Mouse (Mus musculus) midbrain, embryonic 13.5 days (tissue): Measurements from ENCODE around the gene Caln1. TPM values are rescaled to one million over a fixed set of nuclear protein-coding genes. Genes with fewer than 3 reads are reported as not detected.

Experiments used
- ATAC-seq: fragments of 200-750 bp; cut with Nextera tagmentation; 2 replicates; pipeline ENCODE4 v1.8.0; 2017; ENCODE audit warnings: mild to moderate bottlenecking, moderate TSS enrichment, moderate library complexity
- H3K27ac ChIP-seq: fragments of 300-500 bp; sonication (generic); 2 replicates; pipeline ENCODE4 v1.5.1; 2015; ENCODE audit warnings: inconsistent platforms, mild to moderate bottlenecking, moderate library complexity
- H3K27me3 ChIP-seq: fragments of 300-500 bp; sonication (generic); 2 replicates; pipeline ENCODE4 v1.6.1; 2015; ENCODE audit warnings: mild to moderate bottlenecking, inconsistent platforms
- H3K36me3 ChIP-seq: fragments of 300-500 bp; sonication (generic); 2 replicates; pipeline ENCODE4 v1.6.1; 2015; ENCODE audit warnings: mild to moderate bottlenecking, inconsistent platforms
- H3K4me1 ChIP-seq: fragments of 300-500 bp; sonication (generic); replicated peaks from 2 replicates; pipeline ENCODE4 v1.6.1; 2015; ENCODE audit warnings: inconsistent platforms
- H3K4me2 ChIP-seq: fragments of 300-500 bp; sonication (generic); replicated peaks from 2 replicates; pipeline ENCODE4 v1.6.1; 2015; ENCODE audit warnings: moderate library complexity, mild to moderate bottlenecking, inconsistent platforms
- H3K4me3 ChIP-seq: fragments of 300-500 bp; sonication (generic); replicated peaks from 2 replicates; pipeline ENCODE4 v1.5.1; 2015; ENCODE audit warnings: mild to moderate bottlenecking, inconsistent platforms
- H3K9ac ChIP-seq: fragments of 300-500 bp; sonication (generic); replicated peaks from 2 replicates; pipeline ENCODE4 v1.6.1; 2015; ENCODE audit warnings: mild to moderate bottlenecking, inconsistent platforms
- H3K9me3 ChIP-seq: fragments of 300-500 bp; sonication (generic); 2 replicates; pipeline ENCODE4 v1.6.1; 2016; ENCODE audit warnings: mild to moderate bottlenecking, inconsistent platforms
- WGBS: fragments of 180-500 bp; shearing (Covaris S2); methylation state at CpG from one replicate; pipeline ENCODE4 v1.1.7; 2015; 5-methylcytosine and 5-hydroxymethylcytosine counted together
- polyA plus RNA-seq: library from polyadenylated mRNA; unstranded; fragments of >200 nt; fragmentation: Nextera tagmentation; extraction: Ambion mirVana; gene quantifications from 2 replicates; pipeline ENCODE4 v1.2.1, GENCODE M21; 2015

Caln1 gene
- polyA plus RNA-seq, 1 experiment from 2014 or later, result 4.6 TPM

DNA sequence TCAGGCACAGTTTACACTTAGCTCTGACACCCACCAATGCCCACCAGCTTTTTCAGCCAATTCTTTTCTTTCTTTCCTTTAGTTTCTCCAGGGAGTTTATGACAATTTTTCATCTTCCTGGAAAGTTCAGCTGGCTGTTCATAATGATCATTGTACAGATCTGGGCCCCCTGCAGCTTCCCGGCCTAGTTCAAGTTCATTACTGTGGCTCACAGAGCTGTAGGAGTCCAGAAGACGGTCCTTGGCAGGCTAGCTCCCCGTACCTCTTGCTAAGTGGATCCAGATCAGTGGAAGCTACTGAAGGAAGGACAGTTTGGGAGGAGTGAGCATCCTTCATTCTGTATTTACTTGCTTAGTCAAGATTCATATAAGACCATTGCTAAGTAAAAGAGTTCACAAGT lies 288.9 kb downstream of the Caln1 start:
- H3K27me3 ChIP-seq, result no peaks in the 10 kb centered on the region

DNA sequence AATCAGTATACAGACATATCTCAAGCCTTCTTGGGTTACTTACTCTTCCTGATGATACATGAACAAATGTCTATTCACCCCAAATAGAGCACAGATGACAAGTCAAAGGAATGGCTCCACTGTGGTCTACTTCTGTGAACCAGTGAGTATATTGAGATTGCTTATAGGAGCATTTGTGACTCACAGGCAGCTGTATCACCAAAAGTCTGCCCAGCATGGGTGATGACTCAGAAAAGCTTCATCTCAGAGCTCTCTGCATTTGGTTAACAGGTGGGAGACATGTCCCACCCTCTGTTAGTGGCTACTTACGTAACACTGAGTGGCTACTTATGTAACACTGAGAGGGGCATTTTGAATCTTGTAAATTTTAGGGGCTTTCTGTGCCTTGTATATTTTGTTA lies 296.8 kb downstream of the Caln1 start:
- no peak overlapping the region for H3K4me2 ChIP-seq
- H3K4me1 ChIP-seq, result no peaks in the 10 kb centered on the region
- no peak overlapping the region for H3K27ac ChIP-seq
- WGBS, result 84% methylated on average over 1 of the region's 1 CpGs
- no peak for ATAC-seq
- no peaks in the 10 kb centered on the region for H3K9me3 ChIP-seq
- H3K36me3 ChIP-seq, result no peaks in the 10 kb centered on the region
- H3K9ac ChIP-seq, result no peak overlapping the region
- H3K27me3 ChIP-seq, result no peaks in the 10 kb centered on the region
- no peak overlapping the region for H3K4me3 ChIP-seq

More for the DNA sequence above, 288.9 kb downstream of the Caln1 start:
- Histone ChIP-seq H3K9ac (no peak overlapping the region), H3K27ac (no peak overlapping the region), H3K9me3 (no peaks in the 10 kb centered on the region), H3K4me3 (no peak overlapping the region), H3K4me2 (no peak overlapping the region), H3K36me3 (no peaks in the 10 kb centered on the region), H3K4me1 (no peaks in the 10 kb centered on the region)
- WGBS, result 74% methylated on average over 3 of the region's 3 CpGs
- ATAC-seq, result no peak

DNA sequence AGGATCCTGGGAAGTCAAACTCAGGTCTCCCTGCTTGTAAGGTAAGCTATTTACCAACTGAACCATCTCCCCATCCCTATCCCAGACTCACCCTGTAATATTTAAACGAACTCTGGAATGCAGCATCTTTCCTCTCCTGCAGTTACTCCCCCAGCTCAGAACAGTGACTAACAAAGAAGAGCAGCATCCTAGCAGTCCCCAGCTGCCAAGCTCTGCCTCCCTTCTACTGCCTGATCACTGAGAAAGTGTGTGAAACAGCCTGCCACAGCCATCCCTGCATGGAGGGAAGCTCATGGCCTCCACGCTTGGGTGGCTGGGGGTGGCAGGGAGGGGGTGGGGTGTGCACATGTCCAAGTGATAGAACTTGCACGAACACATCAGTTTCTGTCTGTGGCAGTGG lies 303.3 kb downstream of the Caln1 start:
- 56% methylated on average over 3 of the region's 3 CpGs for WGBS

DNA sequence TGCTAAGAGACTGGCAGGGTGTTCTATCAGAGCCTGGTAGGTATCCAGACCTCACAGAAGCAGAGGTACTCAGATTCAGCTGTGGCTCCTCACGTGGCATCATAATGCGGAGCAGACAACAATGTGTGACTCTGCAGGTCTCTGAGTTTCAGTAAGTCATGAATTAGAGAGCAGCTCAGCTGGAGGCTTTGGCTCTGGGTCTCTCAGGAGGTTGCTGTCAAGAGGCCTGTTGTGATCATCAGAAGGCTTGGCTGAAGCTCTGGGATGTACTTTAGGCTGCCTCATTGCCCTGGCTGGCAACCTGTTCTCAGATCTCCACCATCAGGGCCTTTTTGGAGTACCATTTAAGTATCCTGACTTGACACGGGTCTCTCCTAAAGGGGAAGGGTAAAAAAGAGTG lies 303.8 kb downstream of the Caln1 start:
- no peak for ATAC-seq
- Histone ChIP-seq H3K4me3 (no peak overlapping the region), H3K27ac (no peak overlapping the region), H3K4me1 (no peaks in the 10 kb centered on the region), H3K4me2 (no peak overlapping the region), H3K9me3 (no peaks in the 10 kb centered on the region; the same call in 1 of the 2 replicates), H3K27me3 (no peaks in the 10 kb centered on the region), H3K9ac (no peak overlapping the region), H3K36me3 (no peaks in the 10 kb centered on the region)
- WGBS, result 68% methylated on average over 3 of the region's 3 CpGs

More for the DNA sequence above, 303.3 kb downstream of the Caln1 start:
- Histone ChIP-seq H3K4me2 (no peak overlapping the region), H3K27ac (no peak overlapping the region), H3K9ac (no peak overlapping the region), H3K27me3 (no peaks in the 10 kb centered on the region), H3K36me3 (no peaks in the 10 kb centered on the region), H3K4me1 (no peaks in the 10 kb centered on the region), H3K4me3 (no peak overlapping the region), H3K9me3 (no peaks in the 10 kb centered on the region; the same call in 1 of the 2 replicates)
- no peak for ATAC-seq

DNA sequence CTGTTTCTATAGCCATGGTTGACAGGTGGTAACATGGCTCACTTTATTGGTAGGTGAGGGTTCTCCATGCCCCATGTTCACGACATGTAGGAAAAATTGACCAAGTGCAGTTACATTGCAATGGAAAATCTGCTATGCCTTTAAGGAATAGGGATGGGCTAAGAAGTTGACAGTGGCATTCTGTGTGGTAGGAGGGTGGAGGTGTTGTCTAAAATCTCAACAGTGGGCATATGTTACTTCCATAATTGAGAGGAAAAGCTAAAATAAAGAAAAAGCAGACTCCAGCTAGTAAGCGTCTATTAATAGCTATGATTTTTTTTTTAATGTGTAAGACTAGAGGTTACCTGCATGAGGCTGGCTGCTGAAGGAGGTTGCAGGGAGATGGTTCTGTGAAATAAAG lies 308.6 kb downstream of the Caln1 start:
- WGBS, result 92% methylated on average over 2 of the region's 2 CpGs

DNA sequence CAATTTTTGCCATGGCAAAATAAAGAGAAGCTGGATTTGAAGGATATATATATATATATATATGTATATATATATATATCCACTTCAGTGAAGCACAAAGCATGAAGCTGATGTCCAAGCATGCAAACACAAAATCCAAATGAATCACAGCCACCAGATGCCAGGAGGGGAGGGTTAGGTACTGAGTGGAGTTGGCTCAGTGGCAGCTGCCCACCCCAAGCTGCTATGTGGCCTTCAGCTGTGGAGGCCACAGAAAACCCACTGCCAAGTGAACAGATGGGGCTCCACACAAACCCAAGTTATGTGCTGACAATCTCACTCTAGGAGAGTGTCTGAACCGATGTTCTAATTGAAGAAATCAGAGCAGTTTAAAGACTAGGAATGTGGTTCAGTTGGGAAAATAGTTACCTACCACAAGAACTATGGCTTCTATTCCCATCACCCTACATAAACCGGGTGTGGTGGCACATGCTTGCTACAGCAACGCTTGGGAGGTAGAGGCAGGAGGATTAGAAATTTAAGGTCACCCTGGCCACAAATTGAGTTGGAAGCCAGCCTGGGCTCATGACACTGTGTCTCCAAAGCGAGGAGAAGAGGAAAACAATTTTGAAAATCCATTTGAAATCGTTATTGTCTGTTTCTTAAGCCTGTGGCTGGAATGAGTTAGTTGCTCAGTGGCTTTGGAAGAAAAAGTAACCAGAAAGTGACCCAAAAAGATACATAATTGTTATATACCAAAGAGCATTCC lies 316.8 kb downstream of the Caln1 start:
- H3K36me3 ChIP-seq, result no peaks in the 10 kb centered on the region
- WGBS, result 83% methylated on average over 5 of the region's 5 CpGs
- no peak for ATAC-seq
- H3K27ac ChIP-seq, result no peak overlapping the region
- no peak overlapping the region for H3K4me2 ChIP-seq
- no peaks in the 10 kb centered on the region for H3K27me3 ChIP-seq
- no peaks in the 10 kb centered on the region for H3K4me1 ChIP-seq
- no peaks in the 10 kb centered on the region for H3K9me3 ChIP-seq
- no peak overlapping the region for H3K9ac ChIP-seq
- no peak overlapping the region for H3K4me3 ChIP-seq

More for the DNA sequence above, 308.6 kb downstream of the Caln1 start:
- Histone ChIP-seq H3K9me3 (no peaks in the 10 kb centered on the region), H3K9ac (no peak overlapping the region), H3K4me3 (no peak overlapping the region), H3K27me3 (no peaks in the 10 kb centered on the region), H3K4me2 (no peak overlapping the region), H3K4me1 (no peaks in the 10 kb centered on the region), H3K27ac (no peak overlapping the region), H3K36me3 (no peaks in the 10 kb centered on the region)
- no peak for ATAC-seq

DNA sequence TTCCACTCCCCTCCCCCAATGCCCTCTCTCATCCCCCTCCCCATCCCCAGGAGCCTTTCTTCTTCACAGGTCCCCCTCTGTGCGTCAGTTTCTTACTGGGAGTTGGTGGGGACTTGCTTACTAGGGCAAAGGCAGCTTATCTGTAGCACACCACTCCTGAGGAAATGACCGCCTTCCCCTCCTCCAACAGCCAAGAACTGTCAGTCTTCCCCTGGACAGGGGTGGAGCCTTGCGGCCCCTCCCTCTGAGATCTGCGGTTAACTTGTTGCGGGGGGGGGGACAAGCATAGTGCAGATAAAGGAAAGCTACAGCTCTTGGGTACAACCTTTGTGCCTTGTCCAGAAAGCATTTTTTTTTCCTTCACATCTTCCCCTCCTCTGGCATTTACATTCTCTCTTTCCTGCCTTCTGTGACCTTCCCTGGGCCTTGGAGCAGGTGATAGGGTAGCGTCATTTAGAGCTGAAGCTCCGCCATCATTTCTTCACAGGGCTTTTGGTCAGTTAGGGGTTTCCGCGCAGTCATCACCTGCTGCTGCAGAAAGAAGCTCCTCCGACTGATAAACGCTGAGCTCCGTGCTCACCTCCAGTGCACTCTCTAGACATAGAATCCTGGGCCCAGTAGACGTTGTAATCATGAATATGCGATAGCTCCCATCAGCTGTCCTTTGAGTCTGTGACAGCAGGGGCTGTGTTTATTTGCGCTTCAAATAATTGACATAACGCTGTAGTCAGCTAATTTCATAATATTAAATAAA lies 319.3 kb downstream of the Caln1 start:
- Histone ChIP-seq H3K27me3 (no peaks in the 10 kb centered on the region), H3K27ac (no peak overlapping the region), H3K4me1 (no peaks in the 10 kb centered on the region), H3K4me3 (no peak overlapping the region), H3K36me3 (no peaks in the 10 kb centered on the region), H3K4me2 (no peak overlapping the region), H3K9me3 (no peaks in the 10 kb centered on the region), H3K9ac (no peak overlapping the region)
- no peak for ATAC-seq
- WGBS, result 44% methylated on average over 16 of the region's 16 CpGs

DNA sequence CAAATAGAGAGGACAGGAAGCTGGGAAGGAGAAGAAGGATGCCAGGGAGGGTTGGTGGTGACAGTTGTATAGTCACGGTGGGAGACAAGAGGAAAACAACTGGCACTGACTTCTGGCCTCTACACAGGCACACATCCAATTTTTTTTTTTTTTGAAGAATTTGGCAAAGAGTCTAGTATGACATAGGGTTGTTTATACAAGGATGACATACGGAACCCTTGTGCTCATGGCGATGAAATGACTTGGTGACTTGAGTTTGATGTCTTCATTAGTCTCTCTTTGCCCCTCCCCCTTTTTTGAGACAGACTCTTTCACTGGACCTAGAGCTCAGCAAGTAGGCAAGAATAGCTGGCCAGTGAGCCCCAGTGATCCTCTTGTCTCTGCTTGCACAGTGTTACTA lies 322.1 kb downstream of the Caln1 start:
- WGBS, result 92% methylated on average over 3 of the region's 3 CpGs
- Histone ChIP-seq H3K4me2 (no peak overlapping the region), H3K36me3 (no peaks in the 10 kb centered on the region), H3K27me3 (no peaks in the 10 kb centered on the region), H3K4me1 (no peaks in the 10 kb centered on the region), H3K27ac (no peak overlapping the region), H3K9ac (no peak overlapping the region), H3K9me3 (no peaks in the 10 kb centered on the region), H3K4me3 (no peak overlapping the region)
- no peak for ATAC-seq

DNA sequence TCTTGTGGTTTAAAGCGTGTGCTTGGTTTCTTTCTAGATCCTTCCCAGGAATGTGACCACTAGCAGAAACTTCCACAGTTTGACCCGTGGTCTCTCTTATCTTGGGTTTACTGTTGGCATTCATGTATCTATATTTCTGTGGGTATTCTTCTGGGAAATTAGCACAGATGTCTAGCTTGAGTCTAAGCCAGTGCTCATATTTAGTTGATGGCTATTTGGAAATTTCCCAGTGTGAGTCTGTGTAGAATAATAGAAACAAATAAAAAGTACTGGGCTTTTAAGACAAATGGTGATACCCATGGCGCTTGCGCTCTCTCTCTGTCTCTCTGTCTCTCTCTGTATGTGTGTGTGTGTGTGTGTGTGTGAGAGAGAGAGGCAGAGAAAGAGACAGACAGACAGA lies 330.2 kb downstream of the Caln1 start:
- no peak overlapping the region for H3K27ac ChIP-seq
- no peaks in the 10 kb centered on the region for H3K27me3 ChIP-seq
- no peak overlapping the region for H3K9ac ChIP-seq
- H3K9me3 ChIP-seq, result no peaks in the 10 kb centered on the region
- no peaks in the 10 kb centered on the region for H3K4me1 ChIP-seq
- ATAC-seq, result no peak
- no peak overlapping the region for H3K4me3 ChIP-seq
- H3K36me3 ChIP-seq, result no peaks in the 10 kb centered on the region
- H3K4me2 ChIP-seq, result no peak overlapping the region
- 94% methylated on average over 4 of the region's 4 CpGs for WGBS

DNA sequence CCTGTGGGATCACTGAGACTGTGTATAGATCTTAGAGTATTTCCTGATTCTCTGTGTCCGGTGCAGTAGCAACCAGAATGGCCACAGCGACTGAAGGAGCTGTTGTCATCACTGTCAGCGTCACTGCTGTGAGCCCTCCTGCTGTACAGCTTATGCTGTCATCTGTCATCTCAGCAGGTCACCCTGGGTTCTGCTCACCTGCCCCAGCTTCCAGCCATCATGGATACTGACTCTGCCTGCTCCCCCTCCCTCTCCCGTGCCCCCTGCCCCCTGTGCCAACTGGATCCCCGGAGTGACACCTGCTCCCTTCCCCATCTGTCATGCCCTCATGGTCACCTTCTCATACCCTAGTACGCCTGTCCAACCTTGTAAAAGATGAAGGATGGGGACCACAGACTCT lies 332.5 kb downstream of the Caln1 start:
- Histone ChIP-seq H3K27me3 (no peaks in the 10 kb centered on the region), H3K9me3 (no peaks in the 10 kb centered on the region), H3K4me2 (no peak overlapping the region), H3K36me3 (no peaks in the 10 kb centered on the region), H3K27ac (no peak overlapping the region), H3K4me1 (no peaks in the 10 kb centered on the region), H3K4me3 (no peak overlapping the region), H3K9ac (no peak overlapping the region)
- ATAC-seq, result no peak
- 76% methylated on average over 6 of the region's 6 CpGs for WGBS

DNA sequence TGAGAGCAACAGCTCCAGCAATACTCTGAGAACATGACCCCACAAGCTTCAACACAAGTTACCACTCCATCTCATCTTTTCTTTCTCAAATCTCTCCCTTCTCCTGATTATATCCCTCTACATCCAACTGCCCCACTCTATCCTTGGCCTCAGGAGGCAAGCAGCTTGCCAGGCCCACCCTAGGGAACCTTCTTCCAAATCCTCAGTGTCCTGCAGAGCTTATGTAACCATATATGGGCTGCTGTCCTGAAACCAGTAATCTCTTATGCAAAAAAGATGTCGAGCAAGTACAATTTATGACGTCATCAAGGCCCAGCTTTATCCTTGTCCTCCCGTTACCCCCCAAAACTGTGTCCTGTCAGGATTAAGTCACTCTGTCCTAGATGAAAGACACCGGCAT lies 333.1 kb downstream of the Caln1 start:
- no peak overlapping the region for H3K4me2 ChIP-seq
- no peak overlapping the region for H3K27ac ChIP-seq
- H3K9me3 ChIP-seq, result no peaks in the 10 kb centered on the region
- no peak overlapping the region for H3K4me3 ChIP-seq
- ATAC-seq, result no peak
- no peaks in the 10 kb centered on the region for H3K27me3 ChIP-seq
- WGBS, result 76% methylated on average over 4 of the region's 4 CpGs
- H3K4me1 ChIP-seq, result no peaks in the 10 kb centered on the region
- H3K36me3 ChIP-seq, result no peaks in the 10 kb centered on the region
- no peak overlapping the region for H3K9ac ChIP-seq

DNA sequence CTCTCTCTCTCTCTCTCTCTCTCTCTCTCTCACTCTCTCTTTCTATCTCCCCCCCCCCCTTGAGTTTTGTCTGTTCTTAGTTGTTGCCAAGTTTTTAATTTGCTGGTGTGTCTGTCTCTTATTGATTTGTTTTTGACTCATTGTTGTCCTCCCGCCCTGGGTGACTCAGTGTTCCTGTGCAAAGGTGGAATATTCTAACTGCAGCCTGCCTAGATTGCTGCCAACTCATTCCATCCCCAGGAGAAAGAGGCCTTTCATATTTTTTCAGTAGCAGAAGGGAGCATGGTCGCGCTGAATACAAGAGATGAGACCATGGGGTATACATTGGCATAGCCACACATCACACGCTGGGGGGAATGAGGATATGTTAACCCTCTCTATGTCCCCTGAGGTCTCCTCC lies 335.6 kb downstream of the Caln1 start:
- H3K9me3 ChIP-seq, result no peaks in the 10 kb centered on the region
- WGBS, result 79% methylated on average over 4 of the region's 4 CpGs
- H3K4me3 ChIP-seq, result no peak overlapping the region
- no peak overlapping the region for H3K9ac ChIP-seq
- H3K4me1 ChIP-seq, result no peaks in the 10 kb centered on the region
- ATAC-seq, result no peak
- H3K27me3 ChIP-seq, result no peaks in the 10 kb centered on the region
- H3K27ac ChIP-seq, result no peak overlapping the region
- H3K36me3 ChIP-seq, result no peaks in the 10 kb centered on the region
- H3K4me2 ChIP-seq, result no peak overlapping the region
